Mouse (Mus musculus) limb, embryonic 14.5 days (tissue): ENCODE measurements at regions not wholly inside any gene's neighbourhood (a gene's known extent, or its start where the extent isn't known, plus 50 kb on each side); places are given as distances from the start of the nearest gene placed in this dataset.

Source experiments
- ATAC-seq: fragments of 200-750 bp; cut with Nextera tagmentation; 2 replicates; pipeline ENCODE4 v1.8.0; 2017; ENCODE audit warnings: low read depth, moderate number of reproducible peaks, moderate TSS enrichment; ENCODE audit not compliant: low FRiP score
- DNase-seq: peaks from one replicate; pipeline ENCODE4 v3.0.0-alpha.2; 2015; ENCODE audit warnings: low spot score
- H3K27ac ChIP-seq: fragments of 300-500 bp; sonication (generic); replicated peaks from 2 replicates; pipeline ENCODE4 v1.5.1; 2014; ENCODE audit warnings: low read depth, mild to moderate bottlenecking, low read length, moderate library complexity, mixed read lengths
- H3K27me3 ChIP-seq: fragments of 300-500 bp; sonication (generic); 2 replicates; pipeline ENCODE4 v1.6.1; 2014; ENCODE audit warnings: low read length, mixed read lengths; ENCODE audit not compliant: control insufficient read depth, insufficient read depth
- H3K36me3 ChIP-seq: fragments of 300-500 bp; sonication (generic); 2 replicates; pipeline ENCODE4 v1.6.1; 2014; ENCODE audit warnings: mild to moderate bottlenecking, low read length, moderate library complexity, mixed read lengths; ENCODE audit not compliant: control insufficient read depth, insufficient read depth
- H3K4me1 ChIP-seq: fragments of 300-500 bp; sonication (generic); 2 replicates; pipeline ENCODE4 v1.6.1; 2014; ENCODE audit warnings: antibody characterized with exemption, low read length, mixed read lengths; ENCODE audit not compliant: control insufficient read depth, insufficient read depth
- H3K4me2 ChIP-seq: fragments of 300-500 bp; sonication (generic); replicated peaks from 2 replicates; pipeline ENCODE4 v1.6.1; 2014; ENCODE audit warnings: low read depth, mild to moderate bottlenecking, low read length, moderate library complexity; ENCODE audit not compliant: severe bottlenecking
- H3K4me3 ChIP-seq: fragments of 300-500 bp; sonication (generic); replicated peaks from 2 replicates; pipeline ENCODE4 v1.5.1; 2014; ENCODE audit warnings: low read length
- H3K9ac ChIP-seq: fragments of 300-500 bp; sonication (generic); 2 replicates; pipeline ENCODE4 v1.6.1; 2014; ENCODE audit warnings: mild to moderate bottlenecking, low read depth, low read length, moderate library complexity; ENCODE audit not compliant: severe bottlenecking
- H3K9me3 ChIP-seq: fragments of 300-500 bp; sonication (generic); 2 replicates; pipeline ENCODE4 v1.6.1; 2016; ENCODE audit warnings: low read length; ENCODE audit not compliant: control insufficient read depth
- POLR2A ChIP-seq: fragments of 200-500 bp; IDR thresholded peaks from 2 replicates; pipeline ENCODE4 v1.8.0; 2012; ENCODE audit warnings: inconsistent platforms, mild to moderate bottlenecking, moderate library complexity, borderline replicate concordance; ENCODE audit not compliant: insufficient read depth, insufficient read length; ENCODE audit errors: extremely low read depth
- WGBS: fragments of 180-500 bp; shearing (Covaris S2); extraction: QIAGEN DNeasy Blood & Tissue Kit; methylation state at CpG from one replicate; pipeline ENCODE4 v1.1.7; 2014; 5-methylcytosine and 5-hydroxymethylcytosine counted together

DNA sequence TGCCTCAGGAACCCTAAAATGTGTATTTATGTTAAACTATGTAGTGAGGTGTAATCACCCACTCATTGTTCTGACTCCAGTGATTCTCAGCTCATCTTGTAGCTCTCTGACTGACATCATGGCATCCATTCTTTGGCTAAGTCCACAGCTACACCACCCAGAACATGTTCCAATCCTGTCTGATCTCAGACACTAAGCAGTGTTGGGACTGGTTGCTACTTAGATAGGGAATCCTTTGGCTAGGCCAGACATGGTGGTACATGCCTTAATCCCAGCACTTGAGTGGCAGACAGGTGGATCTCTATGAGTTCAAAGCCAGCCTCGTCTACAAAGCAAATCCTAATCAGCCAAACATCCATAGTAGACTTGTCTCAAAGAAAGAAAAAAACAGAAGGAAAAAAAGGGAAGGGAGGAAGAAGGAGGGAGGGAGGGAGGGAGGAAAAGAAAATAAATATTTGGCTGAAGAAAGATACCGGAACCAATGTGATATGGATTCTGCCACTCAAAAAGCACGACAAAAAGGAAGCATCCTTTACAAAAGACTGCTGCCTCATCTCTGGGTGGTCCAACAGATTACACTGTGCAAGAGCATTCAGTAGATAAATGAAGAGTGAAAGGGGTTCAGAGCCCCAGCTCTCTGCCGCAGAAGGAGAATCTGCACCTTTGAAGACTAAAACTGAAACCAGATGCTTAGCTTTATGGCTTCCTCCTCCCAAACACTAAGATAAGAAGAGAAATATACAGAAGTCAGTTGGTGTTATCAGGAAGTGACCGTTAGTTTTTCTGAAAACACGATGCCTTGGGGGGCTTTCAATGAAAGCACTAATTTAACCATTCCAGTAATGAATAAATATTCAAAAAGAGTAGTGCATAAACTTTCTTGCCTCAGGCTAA is 51.5 kb upstream of the Med13 start:
- WGBS = 32% methylated on average over 6 of the region's 6 CpGs

GRCm38 (mm10) chr11:86409580-86409947 is 52.2 kb upstream of the Med13 start:
- no peak overlapping the region for H3K27ac ChIP-seq
- 90% methylated on average over 10 of the region's 10 CpGs for WGBS
- peaks cover 5% of the 10 kb centered on the region; the same call in 1 of the 2 replicates for H3K4me1 ChIP-seq
- no peaks in the 10 kb centered on the region for H3K27me3 ChIP-seq
- TF ChIP-seq POLR2A = no peak
- H3K4me3 ChIP-seq = no peak overlapping the region
- no peak overlapping the region for H3K4me2 ChIP-seq
- no peak for DNase-seq
- no peak for ATAC-seq
- H3K9me3 ChIP-seq = no peaks in the 10 kb centered on the region
- no peaks in the 10 kb centered on the region for H3K36me3 ChIP-seq
- H3K9ac ChIP-seq = no peak overlapping the region

More for the DNA sequence above, 51.5 kb upstream of the Med13 start:
- H3K36me3 ChIP-seq = no peaks in the 10 kb centered on the region
- no peak overlapping the region for H3K4me3 ChIP-seq
- no peak for TF ChIP-seq POLR2A
- ATAC-seq (no peak), DNase-seq (no peak)
- H3K4me2 ChIP-seq = no peak overlapping the region
- no peak overlapping the region for H3K9ac ChIP-seq
- peaks cover 5% of the 10 kb centered on the region; the same call in 1 of the 2 replicates for H3K4me1 ChIP-seq
- H3K27me3 ChIP-seq = no peaks in the 10 kb centered on the region
- H3K27ac ChIP-seq = no peak overlapping the region
- no peaks in the 10 kb centered on the region for H3K9me3 ChIP-seq

GRCm38 (mm10) chr11:86410521-86410920 is 53.1 kb upstream of the Med13 start:
- Histone ChIP-seq H3K36me3 (no peaks in the 10 kb centered on the region), H3K27me3 (no peaks in the 10 kb centered on the region), H3K9ac (no peak overlapping the region), H3K4me1 (peaks cover 5% of the 10 kb centered on the region; the same call in 1 of the 2 replicates), H3K27ac (no peak overlapping the region), H3K4me2 (no peak overlapping the region), H3K4me3 (no peak overlapping the region), H3K9me3 (no peaks in the 10 kb centered on the region)
- DNase-seq (no peak), ATAC-seq (no peak)
- WGBS = 83% methylated on average over 10 of the region's 10 CpGs
- no peak for TF ChIP-seq POLR2A

DNA sequence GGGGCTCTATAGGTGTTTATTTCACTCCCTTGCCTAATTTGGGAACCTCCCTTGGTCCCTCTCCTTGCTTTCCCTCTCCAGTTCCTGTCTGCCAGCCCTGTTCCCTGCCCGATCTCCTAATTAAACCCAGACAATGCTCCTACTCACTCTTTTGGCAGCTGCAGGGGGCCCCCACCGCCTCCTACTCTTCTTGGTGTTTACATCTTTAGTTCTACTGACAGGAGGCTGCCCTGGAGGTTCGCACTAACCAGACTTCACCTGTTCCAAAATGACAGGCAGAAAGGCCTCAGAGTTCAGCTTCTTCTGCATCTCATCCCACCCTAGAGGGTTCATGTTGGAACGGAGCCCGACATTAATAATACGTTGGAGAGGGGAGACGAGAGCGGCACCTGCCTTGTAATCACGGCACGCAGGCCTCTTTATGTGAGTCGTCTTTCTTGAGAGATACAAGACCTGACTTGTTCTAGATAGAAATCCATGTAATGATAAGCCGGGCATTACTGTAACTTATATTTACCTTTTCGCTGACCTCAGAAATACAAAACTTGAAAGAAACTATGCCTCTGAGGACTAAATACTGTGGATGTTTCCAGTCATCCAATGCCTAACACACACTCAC is 55.5 kb upstream of the Med13 start:
- H3K27me3 ChIP-seq = no peaks in the 10 kb centered on the region
- H3K4me3 ChIP-seq = no peak overlapping the region
- H3K9me3 ChIP-seq = no peaks in the 10 kb centered on the region
- ATAC-seq (no peak), DNase-seq (peak; percentile 52)
- peaks cover 5% of the 10 kb centered on the region; the same call in 1 of the 2 replicates for H3K4me1 ChIP-seq
- no peak for TF ChIP-seq POLR2A
- no peak overlapping the region for H3K27ac ChIP-seq
- WGBS = 37% methylated on average over 13 of the region's 13 CpGs
- H3K36me3 ChIP-seq = no peaks in the 10 kb centered on the region
- H3K4me2 ChIP-seq = no peak overlapping the region
- H3K9ac ChIP-seq = no peak overlapping the region

- 0 out of 2 replicates have a peak, but pooled peaks cover under 1% of the 10 kb centered on the region for H3K9me3 ChIP-seq
- peaks cover 5% of the 10 kb centered on the region for H3K4me1 ChIP-seq
- H3K36me3 ChIP-seq = no peaks in the 10 kb centered on the region
- H3K4me2 ChIP-seq = no peak overlapping the region
- no peak for ATAC-seq
- H3K9ac ChIP-seq = no peak overlapping the region
- TF ChIP-seq POLR2A = no peak
- DNase-seq = no peak
- no peaks in the 10 kb centered on the region for H3K27me3 ChIP-seq
- no peak overlapping the region for H3K27ac ChIP-seq
- WGBS = 76% methylated on average over 5 of the region's 5 CpGs
- H3K4me3 ChIP-seq = no peak overlapping the region
Measured at GRCm38 (mm10) chr11:86416471-86416870, 59.1 kb upstream of the Med13 start.
